Mouse (Mus musculus) central nervous system, embryonic 14 days (tissue): ENCODE measurements around the gene Tnfaip3. TPM values are rescaled to one million over a fixed set of nuclear protein-coding genes. Genes with fewer than 3 reads are reported as not detected.

Experiments used
- polyA plus RNA-seq: library from polyadenylated mRNA; depleted of rRNA; stranded (reverse); fragments of >200 nt; gene quantifications from 2 replicates; pipeline ENCODE4 v1.2.3, GENCODE M21; 2012; rRNA removed

Gene Tnfaip3
- polyA plus RNA-seq, result 2.3 and 3.3 TPM in 2 replicates

DNA sequence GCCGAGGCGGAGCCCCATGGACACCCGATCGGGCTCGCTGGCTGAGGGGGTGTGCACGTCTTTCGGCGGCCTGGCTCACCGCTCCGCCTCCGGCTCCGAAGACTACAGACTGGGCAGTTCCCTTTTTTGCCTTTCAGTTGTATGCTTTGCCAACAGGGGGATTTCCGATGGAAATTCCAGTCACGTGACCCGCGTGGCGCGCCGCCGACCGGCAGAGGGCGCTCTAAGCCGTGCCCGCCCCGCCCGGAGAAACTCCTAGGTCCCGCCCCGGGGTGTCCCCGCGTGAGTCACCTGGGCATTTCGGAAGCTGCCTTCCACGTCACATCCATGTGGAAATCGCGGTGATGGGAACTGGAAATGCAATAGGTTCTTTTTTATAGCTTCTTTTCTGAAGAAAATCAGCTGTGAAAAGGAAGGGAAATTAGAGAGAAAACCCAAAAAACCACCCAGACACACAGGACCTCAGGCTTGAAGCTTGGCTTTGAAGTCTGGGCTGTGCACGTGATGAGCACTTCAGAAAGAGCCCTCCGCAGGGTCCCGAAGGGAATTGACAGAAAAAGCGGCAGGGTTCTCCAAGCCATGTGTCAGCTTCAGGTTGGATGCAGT is at the start of gene Tnfaip3:
Tnfaip3 (minus strand) TSS at position 401 of the 606 bp plus-strand sequence.

Other genes with a start within 250 kb of the Tnfaip3 start
- not detected in 2 replicates for gene Gm4922, start 228.9 kb downstream of the Tnfaip3 start, polyA plus RNA-seq
- 3.9 and 20.9 TPM in 2 replicates for gene Perp, start 170.6 kb downstream of the Tnfaip3 start, polyA plus RNA-seq